Mouse (Mus musculus) MEL (cell line): Measurements from ENCODE around the gene Amz2. TPM values are rescaled to one million over a fixed set of nuclear protein-coding genes. Genes with fewer than 3 reads are reported as not detected.

ENCODE experiments used
- DNase-seq: peaks from one replicate; pipeline ENCODE4 v3.0.0; 2011; ENCODE audit warnings: low read depth, low spot score
- H3K27ac ChIP-seq: 2 replicates; pipeline ENCODE4 v1.5.1; 2012; ENCODE audit warnings: low read depth, mild to moderate bottlenecking, control low read depth, low read length, moderate library complexity; ENCODE audit not compliant: control insufficient read depth
- H3K27me3 ChIP-seq, 2 experiments: fragments of 150-350 bp in 1 of 2; sonication (generic) in 1 of 2; 2 replicates each; pipeline ENCODE4 v1.6.1; 2012; ENCODE audit warnings: low read length in 2 of 2, mild to moderate bottlenecking in 2 of 2, improper control_type of control experiment in 1 of 2, moderate library complexity in 1 of 2; ENCODE audit not compliant: insufficient read depth in 2 of 2, control insufficient read depth in 1 of 2
- H3K36me3 ChIP-seq, 2 experiments: 2 replicates each; pipeline ENCODE4 v1.6.1; 2012 to 2014; ENCODE audit warnings: low read length in 2 of 2, improper control_type of control experiment in 1 of 2, inconsistent platforms in 1 of 2, mild to moderate bottlenecking in 1 of 2; ENCODE audit not compliant: insufficient read depth in 2 of 2, control insufficient read depth in 1 of 2
- H3K4me1 ChIP-seq, 2 experiments: fragments of 150-350 bp in 1 of 2; sonication (generic) in 1 of 2; 2 replicates each; pipeline ENCODE4 v1.6.1; 2012; ENCODE audit warnings: low read length in 2 of 2, improper control_type of control experiment in 1 of 2, mild to moderate bottlenecking in 1 of 2; ENCODE audit not compliant: insufficient read depth in 2 of 2, control insufficient read depth in 1 of 2
- H3K4me3 ChIP-seq, 2 experiments: fragments of 150-350 bp in 1 of 2; sonication (generic) in 1 of 2; 2 replicates each; pipeline ENCODE4 v1.5.1; 2012; ENCODE audit warnings: low read depth in 2 of 2, low read length in 2 of 2, mild to moderate bottlenecking in 2 of 2, moderate library complexity in 2 of 2, control low read depth in 1 of 2, improper control_type of control experiment in 1 of 2; ENCODE audit not compliant: control insufficient read depth in 1 of 2, insufficient read depth in 1 of 2
- H3K79me2 ChIP-seq: 2 replicates; pipeline ENCODE4 v1.6.1; 2012; ENCODE audit warnings: mild to moderate bottlenecking, low read length, moderate library complexity; ENCODE audit not compliant: control insufficient read depth, poor library complexity, insufficient read depth
- H3K9ac ChIP-seq: 2 replicates; pipeline ENCODE4 v1.6.1; 2012; ENCODE audit warnings: low read depth, mild to moderate bottlenecking, control low read depth, low read length, moderate library complexity; ENCODE audit not compliant: control insufficient read depth, poor library complexity, severe bottlenecking
- H3K9me3 ChIP-seq: fragments of 150-350 bp; sonication (generic); replicated peaks from 2 replicates; pipeline ENCODE4 v1.6.1; 2012; ENCODE audit warnings: mild to moderate bottlenecking, low read length, improper control_type of control experiment, moderate library complexity; ENCODE audit not compliant: insufficient read depth
- BHLHE40 ChIP-seq: IDR thresholded peaks from 2 replicates; pipeline ENCODE4 v1.6.1; 2012; ENCODE audit warnings: low read depth, mild to moderate bottlenecking, inconsistent platforms, low read length, improper control_type of control experiment, borderline replicate concordance
- E2F4 ChIP-seq: IDR thresholded peaks from 2 replicates; pipeline ENCODE4 v1.6.1; 2011; ENCODE audit warnings: low read depth, low read length, improper control_type of control experiment, borderline replicate concordance
- ELF1 ChIP-seq: IDR thresholded peaks from 2 replicates; pipeline ENCODE4 v1.6.1; 2014; ENCODE audit warnings: low read depth, mild to moderate bottlenecking, inconsistent platforms, low read length, improper control_type of control experiment, moderate library complexity
- EP300 ChIP-seq, 2 experiments: IDR thresholded peaks; 2 replicates each; pipeline ENCODE4 v1.6.1; 2011; ENCODE audit warnings: improper control_type of control experiment in 2 of 2, low read length in 2 of 2, low read depth in 1 of 2, mild to moderate bottlenecking in 1 of 2
- ETS1 ChIP-seq: IDR thresholded peaks from 2 replicates; pipeline ENCODE4 v1.6.1; 2012; ENCODE audit warnings: low read depth, mild to moderate bottlenecking, inconsistent platforms, low read length, improper control_type of control experiment, moderate library complexity
- GABPA ChIP-seq: IDR thresholded peaks from 2 replicates; pipeline ENCODE4 v1.6.1; 2012; ENCODE audit warnings: low read depth, mild to moderate bottlenecking, inconsistent platforms, low read length, improper control_type of control experiment, moderate library complexity
- GATA1 ChIP-seq: IDR thresholded peaks from 2 replicates; pipeline ENCODE4 v1.6.1; 2011; ENCODE audit warnings: low read depth, low read length, improper control_type of control experiment
- HCFC1 ChIP-seq: IDR thresholded peaks from 2 replicates; pipeline ENCODE4 v1.6.1; 2012; ENCODE audit warnings: low read depth, mild to moderate bottlenecking, inconsistent platforms, low read length, improper control_type of control experiment, moderate library complexity
- JUND ChIP-seq: IDR thresholded peaks from 2 replicates; pipeline ENCODE4 v1.6.1; 2011; ENCODE audit warnings: low read depth, mild to moderate bottlenecking, improper control_type of control experiment, low read length
- KAT2A ChIP-seq: conservative IDR thresholded peaks from 2 replicates; pipeline ENCODE4 v1.6.1; 2012; ENCODE audit warnings: low read depth, low read length, improper control_type of control experiment, inconsistent platforms
- MAFK ChIP-seq: IDR thresholded peaks from 2 replicates; pipeline ENCODE4 v1.6.1; 2011; ENCODE audit warnings: low read depth, mild to moderate bottlenecking, low read length, improper control_type of control experiment, borderline replicate concordance
- MAX ChIP-seq: IDR thresholded peaks from 2 replicates; pipeline ENCODE4 v1.6.1; 2011; ENCODE audit warnings: low read length, improper control_type of control experiment
- MAZ ChIP-seq: IDR thresholded peaks from 2 replicates; pipeline ENCODE4 v1.6.1; 2012; ENCODE audit warnings: low read depth, mild to moderate bottlenecking, inconsistent platforms, low read length, improper control_type of control experiment
- MEF2A ChIP-seq: IDR thresholded peaks from 2 replicates; pipeline ENCODE4 v1.6.1; 2014; ENCODE audit warnings: low read depth, mild to moderate bottlenecking, inconsistent platforms, low read length, improper control_type of control experiment; ENCODE audit not compliant: poor library complexity, insufficient replicate concordance, severe bottlenecking; ENCODE audit errors: extremely low read depth
- MXI1 ChIP-seq: IDR thresholded peaks from 2 replicates; pipeline ENCODE4 v1.6.1; 2011; ENCODE audit warnings: mild to moderate bottlenecking, low read depth, low read length, improper control_type of control experiment
- MYC ChIP-seq: IDR thresholded peaks from 2 replicates; pipeline ENCODE4 v1.6.1; 2011; ENCODE audit warnings: low read depth, mild to moderate bottlenecking, low read length, improper control_type of control experiment, moderate library complexity
- NELFE ChIP-seq: IDR thresholded peaks from 2 replicates; pipeline ENCODE4 v1.6.1; 2011; ENCODE audit warnings: low read depth, low read length, improper control_type of control experiment
- POLR2A ChIP-seq, 2 experiments: IDR thresholded peaks; 2 replicates each; pipeline ENCODE4 v1.6.1; 2011 to 2012; ENCODE audit warnings: low read length in 2 of 2, mild to moderate bottlenecking in 2 of 2, control low read depth in 1 of 2, improper control_type of control experiment in 1 of 2, low read depth in 1 of 2, moderate library complexity in 1 of 2; ENCODE audit not compliant: control insufficient read depth in 1 of 2, insufficient read depth in 1 of 2, poor library complexity in 1 of 2
- POLR2AphosphoS5 ChIP-seq: IDR thresholded peaks from 2 replicates; pipeline ENCODE4 v1.6.1; 2012; ENCODE audit warnings: low read depth, borderline replicate concordance, mild to moderate bottlenecking, inconsistent platforms, low read length, moderate library complexity, mixed read lengths
- RAD21 ChIP-seq: IDR thresholded peaks from 2 replicates; pipeline ENCODE4 v1.6.1; 2011; ENCODE audit warnings: mild to moderate bottlenecking, low read depth, low read length, improper control_type of control experiment
- SIN3A ChIP-seq: IDR thresholded peaks from 2 replicates; pipeline ENCODE4 v1.6.1; 2012; ENCODE audit warnings: low read length, improper control_type of control experiment, inconsistent platforms
- TAL1 ChIP-seq: IDR thresholded peaks from 2 replicates; pipeline ENCODE4 v1.6.1; 2012; ENCODE audit warnings: mild to moderate bottlenecking, inconsistent platforms, low read length, moderate library complexity, mixed read lengths
- TBP ChIP-seq: IDR thresholded peaks from 2 replicates; pipeline ENCODE4 v1.8.0; 2011; ENCODE audit warnings: low read depth, low read length, improper control_type of control experiment
- TCF12 ChIP-seq: IDR thresholded peaks from 2 replicates; pipeline ENCODE4 v1.6.1; 2014; ENCODE audit warnings: low read depth, mild to moderate bottlenecking, inconsistent platforms, low read length, improper control_type of control experiment, moderate library complexity
- USF1 ChIP-seq: IDR thresholded peaks from 2 replicates; pipeline ENCODE4 v1.6.1; 2014; ENCODE audit warnings: low read depth, mild to moderate bottlenecking, inconsistent platforms, low read length, improper control_type of control experiment, moderate library complexity
- USF2 ChIP-seq, 2 experiments: IDR thresholded peaks; 2 replicates each; pipeline ENCODE4 v1.6.1; 2011 to 2012; ENCODE audit warnings: improper control_type of control experiment in 2 of 2, low read length in 2 of 2, borderline replicate concordance in 1 of 2, inconsistent platforms in 1 of 2, low read depth in 1 of 2, mild to moderate bottlenecking in 1 of 2; ENCODE audit not compliant: insufficient read depth in 1 of 2
- ZC3H11A ChIP-seq: IDR thresholded peaks from 2 replicates; pipeline ENCODE4 v1.6.1; 2012; ENCODE audit warnings: low read depth, mild to moderate bottlenecking, inconsistent platforms, low read length, improper control_type of control experiment
- ZKSCAN1 ChIP-seq: IDR thresholded peaks from 2 replicates; pipeline ENCODE4 v1.6.1; 2012; ENCODE audit warnings: low read depth, mild to moderate bottlenecking, inconsistent platforms, low read length, improper control_type of control experiment, moderate library complexity
- ZMIZ1 ChIP-seq: IDR thresholded peaks from 2 replicates; pipeline ENCODE4 v1.6.1; 2012; ENCODE audit warnings: low read depth, mild to moderate bottlenecking, inconsistent platforms, low read length, improper control_type of control experiment, moderate library complexity
- ZNF384 ChIP-seq: IDR thresholded peaks from 2 replicates; pipeline ENCODE4 v1.6.1; 2012; ENCODE audit warnings: low read depth, mild to moderate bottlenecking, inconsistent platforms, low read length, improper control_type of control experiment
- polyA plus RNA-seq, 2 experiments: library from polyadenylated mRNA; stranded (reverse) in 1 of 2; unstranded in 1 of 2; fragments of >175 nt in 1 of 2; fragments of >200 nt in 1 of 2; gene quantifications; 2 replicates each; pipeline versions ENCODE4 v1.2.1 to v1.2.4; 2012; ENCODE audit warnings: low replicate concordance in 2 of 2, low read depth in 1 of 2; ENCODE audit not compliant: insufficient read length in 2 of 2, insufficient read depth in 1 of 2, missing spikeins in 1 of 2
- total RNA-seq: library from RNA; depleted of rRNA; stranded (reverse); fragments of 300-350 nt; gene quantifications from 2 replicates; pipeline ENCODE4 v1.2.3, GENCODE M21; 2012

Amz2 gene
- total and polyA plus RNA-seq, 3 experiments: 40.2 to 1,743 (median 47.1) TPM

DNA sequence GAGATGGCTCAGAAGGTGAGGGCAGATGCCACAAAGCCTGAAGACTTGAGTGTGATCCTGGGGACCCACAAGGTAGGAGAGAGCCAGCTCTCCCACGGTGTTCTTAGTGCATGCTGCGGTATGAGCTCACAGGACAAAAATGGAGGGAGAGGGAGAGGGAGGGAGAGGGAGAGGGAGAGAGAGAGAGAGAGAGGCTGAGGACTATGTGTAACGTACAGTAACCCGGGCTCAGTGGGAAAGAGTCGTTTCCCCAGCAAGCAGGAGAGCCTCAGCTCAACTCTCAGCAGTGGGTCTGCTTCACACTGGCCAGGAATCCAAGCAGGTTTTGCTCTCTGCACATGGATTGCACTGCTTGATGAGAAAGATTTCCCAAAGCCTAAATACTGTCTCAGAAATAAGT, 13.5 kb downstream of the Amz2 start:
- H3K27ac ChIP-seq: no peak overlapping the region
- no peaks in the 10 kb centered on the region for H3K9me3 ChIP-seq
- H3K4me1 ChIP-seq: peaks cover 0 to 7% of the 10 kb centered on the region in 2 experiments; a peak in 3 of 4 replicates
- peaks cover 2% of the 10 kb centered on the region; the same call in 1 of the 2 replicates for H3K79me2 ChIP-seq
- TF ChIP-seq ETS1 (no peak), BHLHE40 (no peak), USF2 (IDR thresholded peaks at IDR 0.05; ENCODE audit: borderline replicate concordance in 1 of 2, insufficient read depth in 1 of 2, low read depth in 1 of 2, low read length in 2 of 2) (no peak), JUND (no peak), SIN3A (no peak)
- H3K36me3 ChIP-seq: peaks cover 0 to 8% of the 10 kb centered on the region in 2 experiments; a peak in 1 of 4 replicates
- no peak for DNase-seq
- peak overlapping the region; percentile 71 to 75 for H3K4me3 ChIP-seq
- H3K27me3 ChIP-seq: no peaks in the 10 kb centered on the region
- peak overlapping the region; percentile 82 for H3K9ac ChIP-seq

- Histone ChIP-seq H3K9ac (peak overlapping the region; percentile 82), H3K36me3 (peaks cover 0 to 8% of the 10 kb centered on the region in 2 experiments; a peak in 1 of 4 replicates), H3K27me3 (no peaks in the 10 kb centered on the region), H3K27ac (peak overlapping the region; percentile 62), H3K4me1 (peaks cover 0 to 7% of the 10 kb centered on the region in 2 experiments; a peak in 3 of 4 replicates), H3K9me3 (no peaks in the 10 kb centered on the region), H3K4me3 (peak overlapping the region; percentile 71 to 75), H3K79me2 (peaks cover 2% of the 10 kb centered on the region; the same call in 1 of the 2 replicates)
- peak; percentile 92 for DNase-seq
- no peak for TF ChIP-seq JUND
- TF ChIP-seq MAFK: no peak
- TF ChIP-seq TAL1: no peak
- peak; percentile 85; the same call in 1 of the 2 replicates for TF ChIP-seq MYC
- no peak for TF ChIP-seq GABPA
- TF ChIP-seq HCFC1: peak; percentile 86
- TF ChIP-seq POLR2A (IDR thresholded peaks at IDR 0.05; ENCODE audit: control insufficient read depth in 1 of 2, insufficient read depth in 1 of 2, low read depth in 1 of 2, low read length in 2 of 2, poor library complexity in 1 of 2): peak; percentile 65 to 79
- TF ChIP-seq MAX: peak; percentile 97
- TF ChIP-seq KAT2A: no peak; the same call in 1 of the 2 replicates
- TF ChIP-seq E2F4: no peak
- no peak for TF ChIP-seq USF1
- TF ChIP-seq ZC3H11A: no peak
- TF ChIP-seq ETS1: peak; percentile 62; the same call in 1 of the 2 replicates
- TF ChIP-seq MXI1: peak; percentile 94
- TF ChIP-seq POLR2AphosphoS5: no peak
- no peak for TF ChIP-seq MEF2A
- TF ChIP-seq EP300 (IDR thresholded peaks at IDR 0.05; ENCODE audit: low read depth in 1 of 2, low read length in 2 of 2): peak in 1 of 2 experiments; percentile 39; a peak in 2 of 4 replicates
- TF ChIP-seq ZMIZ1: peak; percentile 62; the same call in 1 of the 2 replicates
- no peak; the same call in 1 of the 2 replicates for TF ChIP-seq RAD21
- peak; percentile 69 for TF ChIP-seq ELF1
- TF ChIP-seq SIN3A: peak; percentile 90
- TF ChIP-seq ZNF384: no peak
- 0 out of 2 replicates have a peak, but pooled peaks have one; percentile 73 for TF ChIP-seq MAZ
- no peak; the same call in 1 of the 2 replicates for TF ChIP-seq GATA1
- TF ChIP-seq TBP: peak; percentile 24; the same call in 1 of the 2 replicates
- 0 out of 2 replicates have a peak, but pooled peaks have one; percentile 40 for TF ChIP-seq TCF12
- TF ChIP-seq ZKSCAN1: no peak
- TF ChIP-seq NELFE: peak; percentile 61
Observed at GRCm38 (mm10) chr11:109439829-109440340, 14.1 kb downstream of the Amz2 start.
